Mouse (Mus musculus) kidney, adult 9 months (tissue): ENCODE data around the gene Ppp1r27.
"Not testable (repeated sequence)": the region's sequence is repeated elsewhere in the genome, so short reads cannot be mapped to it uniquely, and the experiment has no call there.

ENCODE experiments used
- DNase-seq: peaks from one replicate; pipeline ENCODE4 v3.0.0; 2022

The Ppp1r27 gene

GRCm38 (mm10) chr11:120550810-120551440 is at the start of gene Ppp1r27:
TSS of gene Ppp1r27 (minus strand) at chr11:120551132.
- DNase-seq: no peak

GRCm38 (mm10) chr11:120600716-120601115 is 49.8 kb upstream of the Ppp1r27 start:
- no peak for DNase-seq

GRCm38 (mm10) chr11:120598990-120599549 is 48.1 kb upstream of the Ppp1r27 start:
- DNase-seq: no peak

DNA sequence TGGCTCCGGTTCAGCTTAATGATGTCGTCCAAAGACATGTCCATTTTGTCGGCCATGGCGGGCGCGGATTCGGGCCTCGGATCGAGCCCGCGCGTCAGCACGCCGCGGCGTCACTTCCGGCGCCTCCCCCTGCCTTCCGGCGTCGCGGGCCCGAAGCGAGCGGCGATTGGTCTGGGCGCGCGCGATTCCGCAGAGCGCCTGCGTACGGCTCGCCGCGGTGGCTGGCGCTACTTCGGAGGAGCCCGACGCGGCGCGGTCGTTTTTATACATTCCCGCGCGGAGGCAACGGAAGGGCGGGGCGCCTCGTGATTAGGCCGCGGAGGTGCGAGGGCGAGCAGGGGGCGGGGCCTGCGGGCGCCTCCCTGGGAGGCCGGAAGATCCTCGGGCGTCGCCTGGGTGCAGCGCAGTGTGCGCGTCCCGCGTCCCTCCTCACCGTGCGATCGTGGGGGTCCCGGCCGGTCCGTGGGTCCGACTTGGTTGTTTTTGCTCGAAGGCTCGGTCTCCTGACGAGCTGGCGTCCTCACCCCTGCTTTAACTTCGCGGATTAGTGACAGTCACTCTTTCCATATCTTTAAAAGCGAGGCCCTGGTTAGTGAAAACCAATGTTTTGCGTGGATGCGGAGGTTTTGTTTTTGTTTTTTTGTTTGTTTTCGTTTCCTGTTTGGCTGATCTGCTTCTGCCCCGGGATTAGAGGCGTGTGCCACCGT is 47.5 kb upstream of the Ppp1r27 start, which contains the start of the genes Alyref and Anapc11:
Gene Alyref (minus strand): TSS at position 83 of the 707 bp plus-strand sequence.
Gene Anapc11 (plus strand): TSS at position 139 of the 707 bp plus-strand sequence.
- peak; percentile 94 for DNase-seq

DNA sequence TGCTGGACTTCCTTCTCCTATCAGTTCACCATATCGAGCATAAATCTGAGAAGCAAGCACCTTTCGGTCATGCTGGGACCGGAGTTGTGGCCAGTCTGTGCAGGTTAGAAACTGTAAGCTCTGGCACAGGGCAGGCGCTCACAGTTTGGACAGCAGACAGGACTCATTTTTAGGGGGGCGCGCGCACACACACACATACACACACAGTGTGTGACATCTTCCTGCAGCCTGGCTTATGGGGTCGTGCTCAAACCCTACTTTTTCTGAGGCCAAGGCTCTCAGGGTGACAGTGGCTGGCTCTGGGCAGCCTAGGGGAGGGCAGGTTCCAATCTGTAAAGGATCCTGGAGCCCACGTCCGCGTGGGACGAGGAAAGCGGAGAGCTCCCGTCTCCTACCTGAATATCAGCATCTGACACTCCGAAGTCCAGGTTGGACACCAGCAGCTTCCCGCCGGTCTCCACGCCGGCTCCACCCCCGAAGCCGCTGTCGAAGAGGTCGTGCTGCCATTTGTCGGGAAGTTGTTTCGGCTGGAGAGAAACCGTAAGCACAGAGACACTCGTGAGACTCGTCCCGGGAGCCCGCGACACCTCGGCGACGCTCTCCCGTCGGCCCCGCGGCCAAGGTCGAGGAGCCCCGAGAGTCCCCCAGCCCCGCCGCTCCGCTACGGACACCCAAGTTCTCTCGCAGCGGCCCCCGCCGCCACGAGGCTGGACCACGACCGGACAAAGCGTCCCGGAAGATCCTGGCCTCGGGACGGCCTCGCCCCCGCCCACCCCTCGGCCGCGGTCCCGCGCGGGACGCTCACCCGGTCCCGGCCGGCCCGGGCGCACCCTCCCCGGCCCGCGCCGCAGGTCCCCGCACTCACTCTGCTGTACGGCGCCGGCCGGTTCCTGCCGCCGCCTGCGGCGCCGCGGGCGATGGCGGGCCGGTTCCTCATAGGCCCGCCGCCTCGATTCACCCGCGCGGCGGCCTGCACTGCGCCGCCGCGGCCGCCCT is 46.6 kb upstream of the Ppp1r27 start:
- no peak for DNase-seq

DNA sequence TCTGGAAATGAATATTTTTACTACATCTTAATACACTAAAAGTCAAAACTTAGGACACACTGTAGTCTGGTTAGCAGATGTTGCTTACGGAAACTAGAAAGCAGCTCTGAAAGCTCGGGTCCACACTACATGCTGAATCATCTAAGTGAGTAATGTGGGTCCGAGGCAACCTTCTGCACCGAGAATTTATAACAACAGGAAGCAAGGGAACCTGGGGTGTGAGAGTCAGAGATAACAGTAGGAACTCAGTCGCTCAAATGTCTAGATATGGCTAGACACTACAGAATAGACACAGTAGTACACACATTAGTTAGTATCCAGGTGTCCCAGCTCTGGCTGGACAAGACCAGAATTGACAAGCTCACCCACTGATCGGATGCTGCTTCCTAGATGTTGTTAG is 37.6 kb upstream of the Ppp1r27 start:
- DNase-seq: no peak

GRCm38 (mm10) chr11:120583937-120584336 is 33.0 kb upstream of the Ppp1r27 start:
- DNase-seq: no peak

DNA sequence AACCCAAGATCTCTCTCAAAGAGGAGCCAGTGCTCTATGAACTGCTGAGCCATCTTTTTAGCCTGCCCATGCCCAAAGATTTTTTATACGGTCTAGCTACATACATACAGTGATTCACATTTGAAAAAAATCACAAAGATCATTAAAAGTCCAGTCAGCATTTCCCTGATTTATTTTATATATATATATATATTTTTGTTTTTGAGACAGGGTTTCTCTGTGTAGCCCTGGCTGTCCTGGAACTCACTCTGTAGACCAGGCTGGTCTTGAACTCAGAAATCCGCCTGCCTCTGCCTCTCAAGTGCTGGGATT is 32.0 kb upstream of the Ppp1r27 start:
- not testable (repeated sequence) for DNase-seq

- DNase-seq: peak; percentile 71
These were observed 31.5 kb upstream of the Ppp1r27 start for GRCm38 (mm10) chr11:120582268-120582981.

GRCm38 (mm10) chr11:120581490-120582267 is 30.7 kb upstream of the Ppp1r27 start, which contains the start of gene Arhgdia:
TSS of gene Arhgdia (minus strand) at chr11:120581624.
- DNase-seq: peak; percentile 86

DNA sequence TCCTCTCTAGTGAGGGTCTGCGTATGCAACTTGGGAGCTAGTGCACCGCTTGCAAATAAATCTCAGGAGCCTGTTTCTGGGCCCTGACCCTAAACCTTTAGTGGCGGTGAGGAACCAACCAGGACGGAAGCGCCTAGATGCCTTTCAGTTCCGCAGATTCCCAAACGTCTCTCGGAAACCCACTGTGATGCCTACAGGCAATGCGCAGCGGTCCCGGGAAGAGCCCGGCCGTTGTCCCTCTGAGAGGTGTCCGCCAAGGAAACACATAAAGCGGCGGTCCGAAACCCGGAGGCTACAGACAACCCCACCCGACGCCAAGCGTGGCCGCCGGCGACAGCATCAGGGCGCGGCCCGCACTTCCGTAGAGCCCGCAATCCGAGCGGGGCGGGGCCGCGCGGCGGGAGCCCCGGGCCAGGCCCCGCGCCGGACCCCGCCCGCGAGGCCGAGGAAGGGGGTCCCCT is 30.0 kb upstream of the Ppp1r27 start:
- DNase-seq: peak; percentile 46

DNA sequence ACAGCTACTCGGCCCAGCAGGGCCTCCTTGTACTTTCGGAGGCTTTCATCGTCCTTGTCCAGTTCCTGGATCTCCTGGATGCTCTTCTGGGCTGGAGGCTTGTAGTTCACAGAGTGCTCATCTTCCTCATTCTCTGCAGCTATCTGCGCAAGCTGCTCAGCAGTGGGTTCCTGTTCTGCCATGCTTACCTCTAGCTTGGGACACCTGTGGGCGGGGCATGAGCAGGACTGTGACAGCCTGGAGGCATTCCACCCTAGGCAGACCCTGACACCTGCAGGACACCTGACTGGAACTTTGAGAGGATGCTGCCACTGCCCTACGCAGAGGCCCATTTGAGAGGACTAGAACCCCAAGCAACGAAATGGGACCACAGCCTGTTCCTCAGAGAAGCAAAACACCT is 29.3 kb upstream of the Ppp1r27 start:
- DNase-seq: peak; percentile 53

DNA sequence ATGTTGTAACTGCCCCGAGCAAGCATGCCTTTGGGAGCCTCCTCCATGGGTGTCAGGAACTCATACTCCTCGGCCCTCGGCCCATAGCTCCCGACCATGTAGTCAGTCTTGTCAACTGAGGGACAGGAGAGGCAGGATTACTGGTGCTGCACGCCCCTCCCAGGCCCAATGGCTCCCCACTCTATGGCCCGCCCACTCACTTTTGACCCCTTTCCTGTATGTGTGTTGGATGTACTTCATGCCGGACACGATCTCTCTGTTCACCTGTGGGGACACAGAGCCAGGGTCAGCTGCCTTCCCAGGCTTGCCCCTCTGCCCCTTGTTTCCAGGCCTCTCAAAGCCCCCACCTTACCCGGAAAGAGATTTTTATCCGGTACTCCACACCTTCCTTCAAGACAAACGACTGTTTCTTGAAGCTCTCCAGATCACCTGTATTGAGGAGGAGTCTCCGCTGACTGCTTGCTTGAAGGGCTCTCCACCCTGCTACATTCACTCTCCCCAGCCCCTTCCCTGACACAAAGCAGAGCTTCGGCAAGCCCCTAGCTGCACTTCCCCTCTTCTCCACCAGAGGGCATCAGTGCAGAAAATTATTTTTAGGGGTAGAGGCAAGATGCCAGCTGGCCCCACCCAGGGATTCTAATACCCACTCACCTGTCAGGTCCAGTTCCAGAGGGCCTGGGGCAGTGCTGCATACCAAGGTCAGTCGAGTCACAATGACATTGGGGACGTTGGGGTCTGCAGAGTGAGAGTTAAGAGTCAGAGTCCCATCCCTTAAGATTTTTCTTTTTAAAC is 28.6 kb upstream of the Ppp1r27 start:
- DNase-seq: peak; percentile 77

DNA sequence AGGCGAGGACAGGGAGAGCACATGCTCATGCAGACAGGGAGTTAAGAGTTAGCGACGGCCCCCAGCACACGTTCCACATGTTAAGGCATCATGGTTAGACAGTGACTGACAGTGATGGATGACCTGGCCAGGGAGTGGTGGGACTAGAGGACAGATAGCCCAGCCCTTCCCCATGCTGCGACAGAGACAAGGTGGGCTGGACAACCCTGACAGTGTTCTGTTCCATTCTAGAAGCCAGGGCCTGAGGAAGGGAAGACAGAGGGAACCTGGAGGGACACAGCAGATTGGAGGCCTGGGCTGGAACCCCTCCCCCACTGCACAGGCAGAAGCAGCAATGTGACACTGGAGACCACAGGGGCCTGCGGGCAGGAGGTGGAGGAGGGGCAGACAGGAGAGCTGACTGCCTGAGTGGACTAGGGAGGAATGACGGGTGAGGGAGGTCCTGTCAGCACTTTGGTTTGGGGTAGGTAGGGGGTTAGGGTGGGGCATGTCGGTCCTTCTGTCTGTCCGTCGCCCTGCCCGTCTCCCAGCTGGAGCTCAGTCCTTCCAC is 27.8 kb upstream of the Ppp1r27 start:
- DNase-seq: peak; percentile 45

- peak; percentile 74 for DNase-seq
These were observed 27.2 kb upstream of the Ppp1r27 start for GRCm38 (mm10) chr11:120578024-120578693.

- peak; percentile 85 for DNase-seq
These were observed 26.5 kb upstream of the Ppp1r27 start for GRCm38 (mm10) chr11:120577211-120578023.

DNA sequence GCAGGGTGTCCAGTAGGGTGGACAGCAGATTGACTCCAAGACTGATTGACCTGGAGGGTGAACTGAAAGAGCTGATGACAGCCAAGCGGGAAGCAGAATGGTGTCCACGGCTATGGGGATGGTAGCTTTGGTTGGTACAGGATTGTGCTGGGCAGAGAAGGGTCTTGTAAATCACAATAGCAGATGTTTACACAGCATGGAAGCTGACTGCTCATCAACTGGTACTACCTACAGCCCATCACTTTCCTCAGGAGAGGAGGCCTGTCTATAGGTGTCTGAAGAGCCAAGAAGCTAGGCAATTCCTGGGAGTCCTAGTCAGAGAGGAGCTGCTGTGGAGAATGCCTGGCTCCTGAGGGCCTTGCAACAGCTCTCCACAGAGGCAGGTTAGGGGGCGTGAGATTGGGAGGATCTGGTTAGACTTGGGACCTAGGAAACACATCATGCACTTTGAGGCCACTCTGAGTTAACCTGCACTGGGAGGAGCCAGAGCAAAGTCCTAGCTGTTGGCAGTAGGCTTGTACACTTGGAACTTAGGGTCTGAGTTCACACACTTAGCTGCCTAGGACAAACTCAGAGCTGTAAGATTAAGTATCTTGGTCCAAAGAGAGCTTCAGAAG is 25.5 kb upstream of the Ppp1r27 start:
- peak; percentile 93 for DNase-seq

GRCm38 (mm10) chr11:120575940-120576339 is 25.0 kb upstream of the Ppp1r27 start:
- DNase-seq: no peak
